Mouse (Mus musculus): ENCODE data around the gene Tmem170. TPM values are rescaled to one million over a fixed set of nuclear protein-coding genes. Genes with fewer than 3 reads are reported as not detected.
"Not testable (repeated sequence)": the region's sequence is repeated elsewhere in the genome, so short reads cannot be mapped to it uniquely, and the experiment has no call there.

Tmem170 gene
- total RNA-seq, 2 experiments from 2014 or later: 0.05 to 0.62 TPM

GRCm38 (mm10) chr8:111881591-111881990 is 5.0 kb upstream of the Tmem170 start:
- peak; percentile 67 for ATAC-seq (replicated peaks; ENCODE audit: poor library complexity, severe bottlenecking)

GRCm38 (mm10) chr8:111877711-111878110 is 1.2 kb upstream of the Tmem170 start:
- ATAC-seq (replicated peaks; ENCODE audit: poor library complexity, severe bottlenecking): peak; percentile 48

GRCm38 (mm10) chr8:111875758-111876157 is 792 bp downstream of the Tmem170 start:
- ATAC-seq (replicated peaks; ENCODE audit: poor library complexity, severe bottlenecking): peak; percentile 30; the same call in 1 of the 2 replicates

GRCm38 (mm10) chr8:111871278-111871677 is 5.3 kb downstream of the Tmem170 start:
- no peak for ATAC-seq (replicated peaks; ENCODE audit: poor library complexity, severe bottlenecking)

- ATAC-seq (replicated peaks; ENCODE audit: poor library complexity, severe bottlenecking): no peak
These were observed 6.2 kb downstream of the Tmem170 start for GRCm38 (mm10) chr8:111870379-111870778.

- no peak for ATAC-seq (replicated peaks; ENCODE audit: poor library complexity, severe bottlenecking)
These were observed 7.9 kb downstream of the Tmem170 start for GRCm38 (mm10) chr8:111868664-111869063.

GRCm38 (mm10) chr8:111865857-111866256 is 10.7 kb downstream of the Tmem170 start:
- no peak for ATAC-seq (replicated peaks; ENCODE audit: poor library complexity, severe bottlenecking)

- ATAC-seq (replicated peaks; ENCODE audit: poor library complexity, severe bottlenecking): no peak
These were observed 11.3 kb downstream of the Tmem170 start for GRCm38 (mm10) chr8:111865130-111865852.

GRCm38 (mm10) chr8:111864648-111865047 is 11.9 kb downstream of the Tmem170 start:
- ATAC-seq (replicated peaks; ENCODE audit: poor library complexity, severe bottlenecking): no peak

GRCm38 (mm10) chr8:111863280-111863679 is 13.3 kb downstream of the Tmem170 start:
- peak; percentile 83 for ATAC-seq (replicated peaks; ENCODE audit: poor library complexity, severe bottlenecking)

GRCm38 (mm10) chr8:111855977-111856376 is 20.6 kb downstream of the Tmem170 start:
- no peak for ATAC-seq (replicated peaks; ENCODE audit: poor library complexity, severe bottlenecking)

- ATAC-seq (replicated peaks; ENCODE audit: poor library complexity, severe bottlenecking): peak; percentile 99
These were observed 22.6 kb downstream of the Tmem170 start, which contains the start of gene Cfdp1 for GRCm38 (mm10) chr8:111853861-111854501. Gene Cfdp1, minus strand, starts transcription at chr8:111854291.

GRCm38 (mm10) chr8:111853219-111853618 is 23.3 kb downstream of the Tmem170 start:
- ATAC-seq (replicated peaks; ENCODE audit: poor library complexity, severe bottlenecking): not testable (repeated sequence)

- ATAC-seq (replicated peaks; ENCODE audit: poor library complexity, severe bottlenecking): no peak
These were observed 29.8 kb downstream of the Tmem170 start for GRCm38 (mm10) chr8:111846746-111847145.

- ATAC-seq (replicated peaks; ENCODE audit: poor library complexity, severe bottlenecking): no peak
These were observed 41.0 kb downstream of the Tmem170 start for GRCm38 (mm10) chr8:111835540-111835939.

- ATAC-seq (replicated peaks; ENCODE audit: poor library complexity, severe bottlenecking): no peak
These were observed 42.5 kb downstream of the Tmem170 start for GRCm38 (mm10) chr8:111834011-111834410.

GRCm38 (mm10) chr8:111832983-111833382 is 43.6 kb downstream of the Tmem170 start:
- ATAC-seq (replicated peaks; ENCODE audit: poor library complexity, severe bottlenecking): no peak

- ATAC-seq (replicated peaks; ENCODE audit: poor library complexity, severe bottlenecking): no peak
These were observed 44.6 kb downstream of the Tmem170 start for GRCm38 (mm10) chr8:111831996-111832395.

- ATAC-seq (replicated peaks; ENCODE audit: poor library complexity, severe bottlenecking): no peak
These were observed 48.0 kb downstream of the Tmem170 start for GRCm38 (mm10) chr8:111828595-111828994.

GRCm38 (mm10) chr8:111825219-111825618 is 51.3 kb downstream of the Tmem170 start:
- ATAC-seq (replicated peaks; ENCODE audit: poor library complexity, severe bottlenecking): no peak

- ATAC-seq (replicated peaks; ENCODE audit: poor library complexity, severe bottlenecking): no peak
These were observed 52.2 kb downstream of the Tmem170 start for GRCm38 (mm10) chr8:111824334-111824733.

GRCm38 (mm10) chr8:111821199-111821598 is 55.4 kb downstream of the Tmem170 start:
- peak; percentile 98 for ATAC-seq (replicated peaks; ENCODE audit: poor library complexity, severe bottlenecking)
